Mouse (Mus musculus): ENCODE measurements at regions not wholly inside any gene's neighbourhood (a gene's known extent, or its start where the extent isn't known, plus 50 kb on each side); places are given as distances from the start of the nearest gene placed in this dataset.
A peak's percentile ranks its signal among the peaks of the same experiment; 100 is the strongest.
"Not testable (repeated sequence)": the region's sequence is repeated elsewhere in the genome, so short reads cannot be mapped to it uniquely, and the experiment has no call there.

DNA sequence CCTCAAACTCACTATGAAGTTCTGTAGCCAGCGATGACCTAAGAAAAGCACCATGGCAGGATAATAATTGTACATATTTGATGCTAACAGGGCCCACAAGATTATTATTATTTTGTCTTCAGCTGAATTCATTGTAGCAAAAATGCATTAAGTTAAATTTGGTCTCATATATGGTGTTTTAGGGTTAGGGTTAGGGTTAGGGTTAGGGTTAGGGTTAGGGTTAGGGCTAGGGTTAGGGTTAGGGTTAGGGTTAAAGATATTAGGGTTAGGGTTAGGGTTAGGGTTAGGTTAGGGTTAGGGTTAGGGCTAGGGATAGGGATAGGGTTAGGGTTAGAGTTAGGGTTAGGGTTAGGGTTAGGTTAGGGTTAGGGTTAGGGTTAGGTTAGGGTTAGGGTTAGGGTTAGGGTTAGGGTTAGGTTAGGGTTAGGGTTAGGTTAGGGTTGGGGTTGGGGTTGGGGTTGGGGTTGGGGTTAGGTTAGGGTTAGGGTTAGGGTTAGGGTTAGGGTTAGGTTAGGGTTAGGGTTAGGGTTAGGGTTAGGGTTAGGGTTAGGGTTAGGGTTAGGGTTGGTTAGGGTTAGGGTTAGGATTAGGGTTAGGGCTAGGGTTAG is 62.0 kb upstream of the Adgrl2 start:
- 98% methylated on average over 1 of the region's 1 CpGs for WGBS

DNA sequence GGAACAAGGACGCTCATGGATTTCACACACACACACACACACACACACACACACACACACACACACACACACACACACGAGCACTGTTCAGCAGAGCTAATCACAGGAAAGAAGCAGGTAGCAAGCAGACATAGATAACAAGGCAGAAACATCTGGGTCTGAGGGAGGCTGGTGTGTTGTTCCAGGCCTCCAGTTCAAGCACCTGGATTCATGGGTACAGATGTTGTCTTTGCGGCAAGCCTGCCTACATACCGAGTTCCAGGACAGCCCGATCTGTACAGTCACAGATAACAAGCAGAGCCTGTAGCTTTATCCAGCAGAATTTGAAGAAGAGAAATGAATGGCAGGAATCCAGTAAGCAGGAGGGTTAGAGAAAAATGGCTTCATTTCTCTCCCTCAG is 55.0 kb upstream of the Adgrl2 start:
- Histone ChIP-seq H3K9ac (no peak overlapping the region), H3K4me3 (no peak overlapping the region), H3K27ac (no peak overlapping the region), H3K36me3 (no peaks in the 10 kb centered on the region), H3K4me2 (no peak overlapping the region), H3K9me3 (no peaks in the 10 kb centered on the region), H3K4me1 (peaks cover 4% of the 10 kb centered on the region; the same call in 1 of the 2 replicates), H3K27me3 (no peaks in the 10 kb centered on the region)
- no peak for ATAC-seq (ENCODE audit: borderline replicate concordance, extremely low read depth, low FRiP score, low TSS enrichment)
- WGBS, result 85% methylated on average over 4 of the region's 5 CpGs

More for the DNA sequence above, 62.0 kb upstream of the Adgrl2 start:
- H3K36me3 ChIP-seq, H3K4me3 ChIP-seq, H3K9me3 ChIP-seq, H3K27ac ChIP-seq, H3K27me3 ChIP-seq, H3K4me2 ChIP-seq, H3K4me1 ChIP-seq, H3K9ac ChIP-seq: not testable (repeated sequence)
- peak; percentile 35 for ATAC-seq (ENCODE audit: borderline replicate concordance, extremely low read depth, low FRiP score, low TSS enrichment)

DNA sequence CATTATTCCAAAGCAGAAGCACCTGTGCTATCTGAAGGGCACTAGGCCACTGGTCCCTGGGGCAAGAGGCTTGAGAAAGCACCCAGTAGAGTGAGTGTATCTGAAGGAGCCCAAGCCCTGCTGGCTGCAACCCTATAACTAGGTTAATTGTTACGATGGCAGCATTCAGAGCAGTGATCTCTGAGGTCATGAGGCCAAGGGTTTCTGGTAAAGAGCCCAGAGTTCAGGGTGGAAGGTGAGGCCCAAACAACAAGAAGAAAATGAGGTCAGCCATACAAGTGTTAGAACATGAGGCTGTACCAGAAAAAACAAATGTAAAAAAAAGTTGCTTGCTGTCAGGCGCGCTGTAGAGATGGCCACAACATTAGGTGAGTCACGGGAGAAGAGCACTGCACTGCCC is 53.5 kb upstream of the Adgrl2 start:
- peaks cover 9% of the 10 kb centered on the region; the same call in 1 of the 2 replicates for H3K4me1 ChIP-seq
- no peak overlapping the region for H3K9ac ChIP-seq
- WGBS, result 92% methylated on average over 4 of the region's 4 CpGs
- no peaks in the 10 kb centered on the region for H3K9me3 ChIP-seq
- H3K4me3 ChIP-seq, result no peak overlapping the region
- H3K36me3 ChIP-seq, result no peaks in the 10 kb centered on the region
- no peak for ATAC-seq (ENCODE audit: borderline replicate concordance, extremely low read depth, low FRiP score, low TSS enrichment)
- H3K27ac ChIP-seq, result no peak overlapping the region
- no peak overlapping the region for H3K4me2 ChIP-seq
- H3K27me3 ChIP-seq, result no peaks in the 10 kb centered on the region

DNA sequence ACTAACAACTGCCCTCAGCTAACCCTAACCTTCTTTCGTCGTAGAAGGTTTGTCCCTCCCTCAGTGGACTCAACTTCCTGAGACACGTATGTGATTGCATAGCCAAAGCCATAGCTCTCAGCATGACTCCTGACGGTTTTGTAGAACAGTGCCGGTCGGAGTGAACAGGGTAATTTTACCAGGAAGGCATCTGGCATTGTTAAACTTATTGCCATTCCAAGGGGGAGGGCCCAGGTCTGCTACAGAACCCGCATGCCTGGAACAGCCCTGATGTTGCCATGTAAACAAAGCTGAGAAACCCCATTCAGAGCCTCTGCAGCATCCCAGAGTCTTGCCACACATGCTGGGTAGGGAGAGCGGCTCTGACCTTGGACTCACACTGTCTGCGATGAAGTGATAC is 52.2 kb upstream of the Adgrl2 start:
- 58% methylated on average over 9 of the region's 9 CpGs for WGBS
- H3K9ac ChIP-seq, result no peak overlapping the region
- no peak overlapping the region for H3K27ac ChIP-seq
- H3K4me2 ChIP-seq, result no peak overlapping the region
- H3K4me3 ChIP-seq, result no peak overlapping the region
- H3K27me3 ChIP-seq, result no peaks in the 10 kb centered on the region
- ATAC-seq (ENCODE audit: borderline replicate concordance, extremely low read depth, low FRiP score, low TSS enrichment), result no peak
- peaks cover 15% of the 10 kb centered on the region; the same call in 1 of the 2 replicates for H3K4me1 ChIP-seq
- no peaks in the 10 kb centered on the region for H3K9me3 ChIP-seq
- H3K36me3 ChIP-seq, result no peaks in the 10 kb centered on the region

DNA sequence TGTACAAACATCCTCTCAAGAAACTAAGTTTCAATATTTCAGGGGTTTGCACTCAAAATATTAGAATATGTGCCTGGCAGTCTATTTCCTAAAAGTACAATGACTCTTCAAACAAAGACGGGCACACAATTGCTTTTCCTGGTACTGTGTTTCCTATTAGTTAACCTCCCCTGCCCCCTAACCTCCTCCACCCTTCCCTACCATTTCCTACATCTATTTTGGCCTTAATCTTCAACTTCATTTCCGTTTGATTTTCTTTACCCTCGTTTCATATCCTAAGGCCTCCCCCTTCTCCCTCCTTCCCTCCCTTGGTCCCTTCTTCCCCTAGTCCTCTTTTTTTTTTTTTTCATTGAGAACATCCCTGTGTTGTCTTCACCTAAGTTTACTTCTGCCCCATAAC is 50.8 kb upstream of the Adgrl2 start:
- no peak overlapping the region for H3K9ac ChIP-seq
- H3K36me3 ChIP-seq, result no peaks in the 10 kb centered on the region
- no peak for ATAC-seq (ENCODE audit: borderline replicate concordance, extremely low read depth, low FRiP score, low TSS enrichment)
- peaks cover 15% of the 10 kb centered on the region; the same call in 1 of the 2 replicates for H3K4me1 ChIP-seq
- no peaks in the 10 kb centered on the region for H3K9me3 ChIP-seq
- 43% methylated on average over 3 of the region's 3 CpGs for WGBS
- H3K4me3 ChIP-seq, result no peak overlapping the region
- no peak overlapping the region for H3K27ac ChIP-seq
- H3K4me2 ChIP-seq, result no peak overlapping the region
- no peaks in the 10 kb centered on the region for H3K27me3 ChIP-seq

Measured in lung, embryonic 15.5 days (tissue).